Mouse (Mus musculus) myocyte (in vitro differentiated cells): ENCODE data around the gene Mast4. TPM values are rescaled to one million over a fixed set of nuclear protein-coding genes. Genes with fewer than 3 reads are reported as not detected.

ENCODE experiments used
- H3K27me3 ChIP-seq: one replicate; pipeline ENCODE4 v1.6.1; 2011; ENCODE audit not compliant: control insufficient read depth, insufficient read depth, insufficient read length
- H3K36me3 ChIP-seq: one replicate; pipeline ENCODE4 v1.6.1; 2011; ENCODE audit not compliant: control insufficient read depth, insufficient read depth
- H3K4me2 ChIP-seq: one replicate; pipeline ENCODE4 v1.6.1; 2011; ENCODE audit warnings: low read depth, control low read depth
- H3K4me3 ChIP-seq: one replicate; pipeline ENCODE4 v1.5.1; 2011; ENCODE audit warnings: mild to moderate bottlenecking, control low read depth, moderate library complexity
- H3K79me2 ChIP-seq: one replicate; pipeline ENCODE4 v1.6.1; 2011; ENCODE audit not compliant: control insufficient read depth, insufficient read depth
- H3ac ChIP-seq: one replicate; pipeline ENCODE4 v1.6.1; 2011; ENCODE audit not compliant: control insufficient read depth, insufficient read length
- CEBPB ChIP-seq: IDR thresholded peaks from 2 replicates; pipeline ENCODE4 v1.6.1; 2011; ENCODE audit warnings: mild to moderate bottlenecking, moderate library complexity; ENCODE audit not compliant: poor library complexity, insufficient read depth, severe bottlenecking
- E2F4 ChIP-seq: IDR thresholded peaks from one replicate; pipeline ENCODE4 v1.6.1; 2011; ENCODE audit warnings: mild to moderate bottlenecking, control low read depth, moderate library complexity; ENCODE audit not compliant: insufficient read depth
- MAX ChIP-seq: IDR thresholded peaks from one replicate; pipeline ENCODE4 v1.6.1; 2011; ENCODE audit warnings: low read depth, mild to moderate bottlenecking, control low read depth
- MYOD1 ChIP-seq, 3 experiments: IDR thresholded peaks; one replicate each; pipeline ENCODE4 v1.6.1; 2011; ENCODE audit warnings: control low read depth in 2 of 3, low read depth in 2 of 3, mild to moderate bottlenecking in 2 of 3, moderate library complexity in 1 of 3; ENCODE audit not compliant: insufficient read length in 2 of 3, control insufficient read depth in 1 of 3
- MYOG ChIP-seq, 3 experiments: IDR thresholded peaks; one replicate each; pipeline ENCODE4 v1.6.1; 2011; ENCODE audit warnings: control low read depth in 2 of 3, low read depth in 2 of 3, mild to moderate bottlenecking in 2 of 3; ENCODE audit not compliant: insufficient read length in 2 of 3, control insufficient read depth in 1 of 3, insufficient read depth in 1 of 3
- POLR2A ChIP-seq: IDR thresholded peaks from one replicate; pipeline ENCODE4 v1.6.1; 2011; ENCODE audit warnings: low read depth, mild to moderate bottlenecking, control low read depth, moderate library complexity; ENCODE audit not compliant: insufficient read length
- POLR2AphosphoS2 ChIP-seq: IDR thresholded peaks from one replicate; pipeline ENCODE4 v1.6.1; 2011; ENCODE audit warnings: low read depth, control low read depth; ENCODE audit not compliant: insufficient read length
- REST ChIP-seq: IDR thresholded peaks from one replicate; pipeline ENCODE4 v1.6.1; 2011; ENCODE audit warnings: mild to moderate bottlenecking, control low read depth, moderate library complexity; ENCODE audit not compliant: insufficient read depth, insufficient read length
- SRF ChIP-seq: IDR thresholded peaks from one replicate; pipeline ENCODE4 v1.6.1; 2011; ENCODE audit warnings: low read depth; ENCODE audit not compliant: control insufficient read depth, insufficient read length
- TCF12 ChIP-seq: IDR thresholded peaks from one replicate; pipeline ENCODE4 v1.6.1; 2011; ENCODE audit warnings: mild to moderate bottlenecking, control low read depth; ENCODE audit not compliant: poor library complexity, insufficient read depth, severe bottlenecking
- TCF3 ChIP-seq: IDR thresholded peaks from one replicate; pipeline ENCODE4 v1.6.1; 2011; ENCODE audit warnings: low read depth, control low read depth; ENCODE audit not compliant: insufficient read length
- USF1 ChIP-seq: IDR thresholded peaks from one replicate; pipeline ENCODE4 v1.6.1; 2011; ENCODE audit warnings: low read depth, mild to moderate bottlenecking, control low read depth, moderate library complexity
- polyA plus RNA-seq: library from polyadenylated mRNA; unstranded; fragments of >200 nt; fragmentation: generic; extraction: Trizol; gene quantifications from one replicate; pipeline ENCODE4 v1.2.1, GENCODE M21; 2012; ENCODE audit warnings: missing spikeins

The Mast4 gene
- polyA plus RNA-seq, 1 experiment: 15.0 TPM

DNA sequence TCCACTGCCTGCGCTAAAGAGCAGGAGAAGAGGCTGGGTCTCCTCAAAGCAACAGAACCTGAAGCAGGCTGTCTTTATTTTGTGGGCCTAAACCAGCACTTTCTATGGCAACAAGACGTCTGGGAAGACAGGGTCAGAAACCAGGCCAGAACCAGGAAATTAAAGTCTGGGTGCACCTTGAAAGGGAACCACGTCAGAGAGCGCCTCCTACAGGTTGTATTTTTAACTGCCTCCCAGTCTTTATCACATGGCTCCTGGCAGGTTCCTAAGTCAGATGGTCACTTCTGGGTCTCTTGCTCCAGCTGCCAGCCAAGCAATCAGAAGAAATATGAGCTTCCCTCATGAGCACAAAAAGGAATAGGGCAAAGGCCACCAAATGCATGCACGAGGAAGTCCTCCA lies 304.9 kb downstream of the Mast4 start:
- Histone ChIP-seq H3K4me2 (no peak overlapping the region), H3K27me3 (no peaks in the 10 kb centered on the region), H3K4me3 (no peak overlapping the region), H3ac (no peak overlapping the region), H3K36me3 (no peaks in the 10 kb centered on the region), H3K79me2 (no peaks in the 10 kb centered on the region)
- TF ChIP-seq USF1: no peak
- no peak for TF ChIP-seq SRF
- no peak for TF ChIP-seq MAX
- no peak for TF ChIP-seq TCF12
- no peak for TF ChIP-seq E2F4
- TF ChIP-seq REST: no peak
- no peak for TF ChIP-seq POLR2A
- TF ChIP-seq MYOG (IDR thresholded peaks at IDR 0.05; ENCODE audit: control insufficient read depth in 1 of 3, insufficient read depth in 1 of 3, insufficient read length in 2 of 3, low read depth in 2 of 3): no peak
- no peak for TF ChIP-seq POLR2AphosphoS2
- TF ChIP-seq MYOD1 (IDR thresholded peaks at IDR 0.05; ENCODE audit: control insufficient read depth in 1 of 3, insufficient read length in 2 of 3, low read depth in 2 of 3): no peak
- TF ChIP-seq CEBPB: no peak
- no peak for TF ChIP-seq TCF3

DNA sequence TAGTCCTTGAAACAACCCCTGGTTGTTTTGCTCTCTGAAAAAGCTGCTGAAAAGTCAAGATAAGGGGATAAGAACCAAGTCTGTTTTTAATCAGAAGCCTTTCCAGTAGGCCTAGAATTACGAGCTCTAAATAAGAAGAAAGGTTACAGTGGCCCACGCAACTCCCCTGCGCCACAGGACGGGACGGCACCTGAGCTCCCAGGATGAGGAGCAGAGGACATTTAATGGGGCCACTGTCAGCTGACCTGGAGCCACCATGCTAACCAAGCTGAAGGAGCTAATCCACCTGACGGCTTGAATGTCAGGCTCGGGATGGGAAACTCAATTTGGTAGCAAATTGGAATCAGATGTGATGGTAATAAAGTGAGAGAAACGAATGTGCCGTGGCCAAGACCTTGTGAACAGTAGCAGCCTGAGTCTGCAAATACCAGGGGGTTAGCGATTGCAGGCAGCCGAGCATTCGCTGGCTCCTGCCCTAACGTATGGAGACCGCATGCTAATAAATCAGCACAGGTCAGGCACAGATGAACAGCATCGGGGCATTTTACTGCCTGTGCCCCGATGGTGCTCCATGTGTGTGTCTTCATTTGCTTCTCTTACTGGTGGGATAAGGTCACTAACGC lies 306.7 kb downstream of the Mast4 start:
- Histone ChIP-seq H3K79me2 (no peaks in the 10 kb centered on the region), H3K36me3 (no peaks in the 10 kb centered on the region), H3K27me3 (no peaks in the 10 kb centered on the region), H3K4me3 (no peak overlapping the region), H3K4me2 (no peak overlapping the region), H3ac (no peak overlapping the region)
- TF ChIP-seq TCF12: no peak
- no peak for TF ChIP-seq CEBPB
- no peak for TF ChIP-seq E2F4
- no peak for TF ChIP-seq MAX
- no peak for TF ChIP-seq POLR2A
- TF ChIP-seq POLR2AphosphoS2: no peak
- TF ChIP-seq MYOD1 (IDR thresholded peaks at IDR 0.05; ENCODE audit: control insufficient read depth in 1 of 3, insufficient read length in 2 of 3, low read depth in 2 of 3): no peak
- TF ChIP-seq MYOG (IDR thresholded peaks at IDR 0.05; ENCODE audit: control insufficient read depth in 1 of 3, insufficient read depth in 1 of 3, insufficient read length in 2 of 3, low read depth in 2 of 3): no peak

DNA sequence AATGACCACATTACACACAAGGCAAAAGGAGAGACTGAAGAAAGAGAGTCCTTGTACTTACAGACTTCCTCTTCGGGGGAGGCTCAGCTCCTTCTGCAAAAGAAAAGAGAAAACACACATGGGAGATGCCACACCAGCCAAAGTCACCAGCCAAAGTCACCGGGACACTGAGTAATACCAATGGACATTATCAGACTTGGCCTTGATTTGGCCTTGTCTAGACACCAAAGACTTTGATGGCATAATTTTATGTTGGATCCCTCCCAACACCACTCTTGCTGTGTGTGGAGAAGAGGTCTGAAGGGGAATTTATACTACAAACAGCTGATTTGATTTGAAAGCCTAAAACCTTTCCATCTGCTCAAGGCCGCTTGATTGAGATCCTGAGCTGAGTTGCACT lies 308.8 kb downstream of the Mast4 start:
- no peaks in the 10 kb centered on the region for H3K27me3 ChIP-seq

DNA sequence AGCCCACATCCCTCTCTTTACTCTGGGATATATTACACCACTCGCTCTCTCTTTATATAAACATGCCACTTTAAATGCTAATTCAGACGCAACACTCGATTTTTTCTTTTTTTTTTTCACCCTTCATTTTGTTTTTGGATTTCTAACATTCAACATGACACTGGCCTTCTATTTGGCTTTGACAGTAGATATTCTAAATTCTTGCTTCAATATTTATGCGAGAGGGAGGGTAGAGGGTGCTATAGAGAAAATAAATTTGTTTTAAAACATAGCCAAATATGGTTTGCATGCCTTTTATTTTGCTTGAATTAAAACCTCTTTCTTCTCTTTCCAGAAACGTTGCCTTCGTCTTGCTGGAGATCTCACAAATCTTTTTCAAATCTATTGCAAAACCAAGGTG lies 315.8 kb downstream of the Mast4 start:
- no peak for TF ChIP-seq TCF12
- TF ChIP-seq POLR2A: no peak
- no peak for TF ChIP-seq SRF
- TF ChIP-seq REST: no peak
- TF ChIP-seq POLR2AphosphoS2: no peak
- H3K4me3 ChIP-seq: no peak overlapping the region
- H3ac ChIP-seq: no peak overlapping the region
- no peaks in the 10 kb centered on the region for H3K27me3 ChIP-seq
- H3K4me2 ChIP-seq: no peak overlapping the region
- no peaks in the 10 kb centered on the region for H3K79me2 ChIP-seq
- H3K36me3 ChIP-seq: no peaks in the 10 kb centered on the region

More for the DNA sequence above, 308.8 kb downstream of the Mast4 start:
- Histone ChIP-seq H3K4me3 (no peak overlapping the region), H3ac (no peak overlapping the region), H3K36me3 (no peaks in the 10 kb centered on the region), H3K4me2 (no peak overlapping the region), H3K79me2 (no peaks in the 10 kb centered on the region)
- TF ChIP-seq CEBPB: no peak
- TF ChIP-seq E2F4: no peak
- TF ChIP-seq POLR2A: no peak
- TF ChIP-seq TCF12: no peak
- TF ChIP-seq SRF: no peak

DNA sequence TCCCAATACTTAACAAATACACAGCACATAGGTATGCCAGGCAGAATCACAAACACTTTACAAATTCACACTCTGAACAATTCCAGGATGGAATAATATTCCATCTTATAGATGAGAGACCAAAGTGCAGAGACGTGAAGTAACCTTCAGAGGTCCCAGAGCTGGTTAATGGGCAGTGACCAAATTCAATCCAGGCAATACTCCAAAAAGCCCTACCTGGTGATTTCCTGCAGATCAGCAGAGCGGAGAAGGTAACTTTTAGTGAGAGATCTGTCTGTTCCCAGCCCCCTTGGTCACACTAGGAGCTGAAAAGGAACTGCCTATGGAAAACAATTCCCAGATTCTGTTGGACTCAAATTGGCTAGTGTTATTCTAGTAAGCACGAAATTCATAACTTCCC lies 316.6 kb downstream of the Mast4 start:
- Histone ChIP-seq H3K4me3 (no peak overlapping the region), H3K36me3 (no peaks in the 10 kb centered on the region), H3K4me2 (no peak overlapping the region), H3K27me3 (no peaks in the 10 kb centered on the region), H3K79me2 (no peaks in the 10 kb centered on the region), H3ac (no peak overlapping the region)
- TF ChIP-seq SRF (no peak), E2F4 (no peak), POLR2AphosphoS2 (no peak), MYOG (IDR thresholded peaks at IDR 0.05; ENCODE audit: control insufficient read depth in 1 of 3, insufficient read depth in 1 of 3, insufficient read length in 2 of 3, low read depth in 2 of 3) (no peak), POLR2A (no peak), MAX (no peak), TCF12 (no peak)
